Mouse (Mus musculus) brain, adult 2 months (tissue): ENCODE measurements around the gene Cby3.
"Not testable (repeated sequence)": the region's sequence is repeated elsewhere in the genome, so short reads cannot be mapped to it uniquely, and the experiment has no call there.

Experiments
- DNase-seq: peaks from one replicate; pipeline ENCODE4 v3.0.0; 2011; ENCODE audit warnings: low read depth, low spot score

Gene Cby3

GRCm38 (mm10) chr11:50361282-50361681 is 7.0 kb downstream of the Cby3 start:
- not testable (repeated sequence) for DNase-seq

GRCm38 (mm10) chr11:50364548-50364947 is 10.3 kb downstream of the Cby3 start:
- peak; percentile 94 for DNase-seq

GRCm38 (mm10) chr11:50365322-50365721 is 11.1 kb downstream of the Cby3 start:
- no peak for DNase-seq

GRCm38 (mm10) chr11:50367531-50367930 is 13.3 kb downstream of the Cby3 start:
- DNase-seq = no peak

GRCm38 (mm10) chr11:50369360-50369911 is 15.2 kb downstream of the Cby3 start:
- DNase-seq = no peak

- DNase-seq = no peak
Observed at GRCm38 (mm10) chr11:50370969-50371368, 16.7 kb downstream of the Cby3 start.

GRCm38 (mm10) chr11:50371399-50371841 is 17.2 kb downstream of the Cby3 start:
- DNase-seq = peak; percentile 90

- no peak for DNase-seq
Observed at GRCm38 (mm10) chr11:50371911-50372310, 17.6 kb downstream of the Cby3 start.

GRCm38 (mm10) chr11:50373086-50373485 is 18.8 kb downstream of the Cby3 start:
- no peak for DNase-seq

- no peak for DNase-seq
Observed at GRCm38 (mm10) chr11:50373621-50374020, 19.4 kb downstream of the Cby3 start.

GRCm38 (mm10) chr11:50374286-50375015 is 20.2 kb downstream of the Cby3 start:
- DNase-seq = no peak

- DNase-seq = no peak
Observed at GRCm38 (mm10) chr11:50375421-50375820, 21.2 kb downstream of the Cby3 start.

- DNase-seq = no peak
Observed at GRCm38 (mm10) chr11:50376156-50376790, 22.0 kb downstream of the Cby3 start.

GRCm38 (mm10) chr11:50376911-50377891 is 22.9 kb downstream of the Cby3 start, which contains the start of gene Hnrnph1:
Gene Hnrnph1 (plus strand): TSS chr11:50376990.
- DNase-seq = peak; percentile 99

GRCm38 (mm10) chr11:50377892-50378684 is 23.8 kb downstream of the Cby3 start:
- peak; percentile 83 for DNase-seq

GRCm38 (mm10) chr11:50379023-50379752 is 24.9 kb downstream of the Cby3 start:
- no peak for DNase-seq

- DNase-seq = no peak
Observed at GRCm38 (mm10) chr11:50381311-50381710, 27.0 kb downstream of the Cby3 start.

GRCm38 (mm10) chr11:50387167-50387679 is 33.0 kb downstream of the Cby3 start:
- DNase-seq = no peak

- DNase-seq = no peak
Observed at GRCm38 (mm10) chr11:50387697-50388096, 33.4 kb downstream of the Cby3 start.
